Mouse (Mus musculus) MEL (cell line): ENCODE data around the gene Nt5c2. TPM values are rescaled to one million over a fixed set of nuclear protein-coding genes. Genes with fewer than 3 reads are reported as not detected.

Experiments
- DNase-seq: peaks from one replicate; pipeline ENCODE4 v3.0.0; 2011; ENCODE audit warnings: low read depth, low spot score
- H3K27ac ChIP-seq: 2 replicates; pipeline ENCODE4 v1.5.1; 2012; ENCODE audit warnings: low read depth, mild to moderate bottlenecking, control low read depth, low read length, moderate library complexity; ENCODE audit not compliant: control insufficient read depth
- H3K27me3 ChIP-seq, 2 experiments: fragments of 150-350 bp in 1 of 2; sonication (generic) in 1 of 2; 2 replicates each; pipeline ENCODE4 v1.6.1; 2012; ENCODE audit warnings: low read length in 2 of 2, mild to moderate bottlenecking in 2 of 2, improper control_type of control experiment in 1 of 2, moderate library complexity in 1 of 2; ENCODE audit not compliant: insufficient read depth in 2 of 2, control insufficient read depth in 1 of 2
- H3K36me3 ChIP-seq, 2 experiments: 2 replicates each; pipeline ENCODE4 v1.6.1; 2012 to 2014; ENCODE audit warnings: low read length in 2 of 2, improper control_type of control experiment in 1 of 2, inconsistent platforms in 1 of 2, mild to moderate bottlenecking in 1 of 2; ENCODE audit not compliant: insufficient read depth in 2 of 2, control insufficient read depth in 1 of 2
- H3K4me1 ChIP-seq, 2 experiments: fragments of 150-350 bp in 1 of 2; sonication (generic) in 1 of 2; 2 replicates each; pipeline ENCODE4 v1.6.1; 2012; ENCODE audit warnings: low read length in 2 of 2, improper control_type of control experiment in 1 of 2, mild to moderate bottlenecking in 1 of 2; ENCODE audit not compliant: insufficient read depth in 2 of 2, control insufficient read depth in 1 of 2
- H3K4me3 ChIP-seq, 2 experiments: fragments of 150-350 bp in 1 of 2; sonication (generic) in 1 of 2; 2 replicates each; pipeline ENCODE4 v1.5.1; 2012; ENCODE audit warnings: low read depth in 2 of 2, low read length in 2 of 2, mild to moderate bottlenecking in 2 of 2, moderate library complexity in 2 of 2, control low read depth in 1 of 2, improper control_type of control experiment in 1 of 2; ENCODE audit not compliant: control insufficient read depth in 1 of 2, insufficient read depth in 1 of 2
- H3K79me2 ChIP-seq: 2 replicates; pipeline ENCODE4 v1.6.1; 2012; ENCODE audit warnings: mild to moderate bottlenecking, low read length, moderate library complexity; ENCODE audit not compliant: control insufficient read depth, poor library complexity, insufficient read depth
- H3K9ac ChIP-seq: 2 replicates; pipeline ENCODE4 v1.6.1; 2012; ENCODE audit warnings: low read depth, mild to moderate bottlenecking, control low read depth, low read length, moderate library complexity; ENCODE audit not compliant: control insufficient read depth, poor library complexity, severe bottlenecking
- H3K9me3 ChIP-seq: fragments of 150-350 bp; sonication (generic); replicated peaks from 2 replicates; pipeline ENCODE4 v1.6.1; 2012; ENCODE audit warnings: mild to moderate bottlenecking, low read length, improper control_type of control experiment, moderate library complexity; ENCODE audit not compliant: insufficient read depth
- CHD1 ChIP-seq: IDR thresholded peaks from 2 replicates; pipeline ENCODE4 v1.6.1; 2012; ENCODE audit warnings: low read depth, mild to moderate bottlenecking, inconsistent platforms, low read length, improper control_type of control experiment
- CHD2 ChIP-seq: IDR thresholded peaks from 2 replicates; pipeline ENCODE4 v1.6.1; 2011; ENCODE audit warnings: low read length, improper control_type of control experiment
- CTCF ChIP-seq, 3 experiments: IDR thresholded peaks in 2 of 3; conservative IDR thresholded peaks in 1 of 3; 2 replicates each; pipeline ENCODE4 v1.5.1; 2011 to 2012; ENCODE audit warnings: low read length in 3 of 3, low read depth in 2 of 3, mild to moderate bottlenecking in 2 of 3, improper control_type of control experiment in 1 of 3, inconsistent platforms in 1 of 3, mixed read lengths in 1 of 3, moderate library complexity in 1 of 3; ENCODE audit not compliant: control insufficient read depth in 1 of 3, insufficient read depth in 1 of 3, poor library complexity in 1 of 3, severe bottlenecking in 1 of 3
- E2F4 ChIP-seq: IDR thresholded peaks from 2 replicates; pipeline ENCODE4 v1.6.1; 2011; ENCODE audit warnings: low read depth, low read length, improper control_type of control experiment, borderline replicate concordance
- GATA1 ChIP-seq: IDR thresholded peaks from 2 replicates; pipeline ENCODE4 v1.6.1; 2011; ENCODE audit warnings: low read depth, low read length, improper control_type of control experiment
- JUND ChIP-seq: IDR thresholded peaks from 2 replicates; pipeline ENCODE4 v1.6.1; 2011; ENCODE audit warnings: low read depth, mild to moderate bottlenecking, improper control_type of control experiment, low read length
- MAFK ChIP-seq: IDR thresholded peaks from 2 replicates; pipeline ENCODE4 v1.6.1; 2011; ENCODE audit warnings: low read depth, mild to moderate bottlenecking, low read length, improper control_type of control experiment, borderline replicate concordance
- MXI1 ChIP-seq: IDR thresholded peaks from 2 replicates; pipeline ENCODE4 v1.6.1; 2011; ENCODE audit warnings: mild to moderate bottlenecking, low read depth, low read length, improper control_type of control experiment
- MYC ChIP-seq: IDR thresholded peaks from 2 replicates; pipeline ENCODE4 v1.6.1; 2011; ENCODE audit warnings: low read depth, mild to moderate bottlenecking, low read length, improper control_type of control experiment, moderate library complexity
- NELFE ChIP-seq: IDR thresholded peaks from 2 replicates; pipeline ENCODE4 v1.6.1; 2011; ENCODE audit warnings: low read depth, low read length, improper control_type of control experiment
- NRF1 ChIP-seq: IDR thresholded peaks from 2 replicates; pipeline ENCODE4 v1.6.1; 2014; ENCODE audit warnings: low read depth, mild to moderate bottlenecking, inconsistent platforms, low read length, improper control_type of control experiment, moderate library complexity; ENCODE audit not compliant: poor library complexity, insufficient read depth, severe bottlenecking
- SIN3A ChIP-seq: IDR thresholded peaks from 2 replicates; pipeline ENCODE4 v1.6.1; 2012; ENCODE audit warnings: low read length, improper control_type of control experiment, inconsistent platforms
- TAL1 ChIP-seq: IDR thresholded peaks from 2 replicates; pipeline ENCODE4 v1.6.1; 2012; ENCODE audit warnings: mild to moderate bottlenecking, inconsistent platforms, low read length, moderate library complexity, mixed read lengths
- TBP ChIP-seq: IDR thresholded peaks from 2 replicates; pipeline ENCODE4 v1.8.0; 2011; ENCODE audit warnings: low read depth, low read length, improper control_type of control experiment
- TCF12 ChIP-seq: IDR thresholded peaks from 2 replicates; pipeline ENCODE4 v1.6.1; 2014; ENCODE audit warnings: low read depth, mild to moderate bottlenecking, inconsistent platforms, low read length, improper control_type of control experiment, moderate library complexity
- UBTF ChIP-seq: IDR thresholded peaks from 2 replicates; pipeline ENCODE4 v1.6.1; 2012; ENCODE audit warnings: low read depth, mild to moderate bottlenecking, inconsistent platforms, low read length, improper control_type of control experiment, moderate library complexity, borderline replicate concordance; ENCODE audit not compliant: insufficient read depth
- USF1 ChIP-seq: IDR thresholded peaks from 2 replicates; pipeline ENCODE4 v1.6.1; 2014; ENCODE audit warnings: low read depth, mild to moderate bottlenecking, inconsistent platforms, low read length, improper control_type of control experiment, moderate library complexity
- USF2 ChIP-seq, 2 experiments: IDR thresholded peaks; 2 replicates each; pipeline ENCODE4 v1.6.1; 2011 to 2012; ENCODE audit warnings: improper control_type of control experiment in 2 of 2, low read length in 2 of 2, borderline replicate concordance in 1 of 2, inconsistent platforms in 1 of 2, low read depth in 1 of 2, mild to moderate bottlenecking in 1 of 2; ENCODE audit not compliant: insufficient read depth in 1 of 2
- ZKSCAN1 ChIP-seq: IDR thresholded peaks from 2 replicates; pipeline ENCODE4 v1.6.1; 2012; ENCODE audit warnings: low read depth, mild to moderate bottlenecking, inconsistent platforms, low read length, improper control_type of control experiment, moderate library complexity
- ZMIZ1 ChIP-seq: IDR thresholded peaks from 2 replicates; pipeline ENCODE4 v1.6.1; 2012; ENCODE audit warnings: low read depth, mild to moderate bottlenecking, inconsistent platforms, low read length, improper control_type of control experiment, moderate library complexity
- polyA plus RNA-seq, 2 experiments: library from polyadenylated mRNA; stranded (reverse) in 1 of 2; unstranded in 1 of 2; fragments of >175 nt in 1 of 2; fragments of >200 nt in 1 of 2; gene quantifications; 2 replicates each; pipeline versions ENCODE4 v1.2.1 to v1.2.4; 2012; ENCODE audit warnings: low replicate concordance in 2 of 2, low read depth in 1 of 2; ENCODE audit not compliant: insufficient read length in 2 of 2, insufficient read depth in 1 of 2, missing spikeins in 1 of 2
- total RNA-seq: library from RNA; depleted of rRNA; stranded (reverse); fragments of 300-350 nt; gene quantifications from 2 replicates; pipeline ENCODE4 v1.2.3, GENCODE M21; 2012

Gene Nt5c2
- total and polyA plus RNA-seq, 3 experiments: 64.6 to 455 (median 147) TPM

GRCm38 (mm10) chr19:47017831-47018230 is 2.9 kb upstream of the Nt5c2 start:
- H3K27me3 ChIP-seq: peaks cover 0 to 7% of the 10 kb centered on the region in 2 experiments; a peak in 2 of 4 replicates
- H3K4me3 ChIP-seq: no peak overlapping the region
- no peak overlapping the region for H3K27ac ChIP-seq
- no peak for DNase-seq
- H3K4me1 ChIP-seq: no peaks in the 10 kb centered on the region
- TF ChIP-seq NRF1 (no peak), ZMIZ1 (no peak), USF2 (IDR thresholded peaks at IDR 0.05; ENCODE audit: borderline replicate concordance in 1 of 2, insufficient read depth in 1 of 2, low read depth in 1 of 2, low read length in 2 of 2) (no peak), E2F4 (no peak), ZKSCAN1 (no peak), CHD1 (no peak), TAL1 (no peak), USF1 (no peak), UBTF (no peak), CTCF (IDR thresholded peaks at IDR 0.05 in 2 of 3, conservative IDR thresholded peaks at IDR 0.05 in 1 of 3; ENCODE audit: control insufficient read depth in 1 of 3, insufficient read depth in 1 of 3, low read depth in 2 of 3, low read length in 3 of 3, poor library complexity in 1 of 3, severe bottlenecking in 1 of 3) (no peak), GATA1 (no peak), TCF12 (no peak)
- H3K79me2 ChIP-seq: no peaks in the 10 kb centered on the region
- H3K9ac ChIP-seq: no peak overlapping the region
- H3K9me3 ChIP-seq: no peaks in the 10 kb centered on the region
- H3K36me3 ChIP-seq: no peaks in the 10 kb centered on the region

- Histone ChIP-seq H3K27me3 (peaks cover 0 to 7% of the 10 kb centered on the region in 2 experiments; a peak in 2 of 4 replicates), H3K9me3 (no peaks in the 10 kb centered on the region)
Observed at GRCm38 (mm10) chr19:47016487-47016886, 1.5 kb upstream of the Nt5c2 start.

GRCm38 (mm10) chr19:47015965-47016364 is 1.0 kb upstream of the Nt5c2 start:
- H3K27me3 ChIP-seq: peaks cover 0 to 7% of the 10 kb centered on the region in 2 experiments; a peak in 2 of 4 replicates
- no peak overlapping the region for H3K27ac ChIP-seq
- no peaks in the 10 kb centered on the region for H3K4me1 ChIP-seq
- H3K9me3 ChIP-seq: no peaks in the 10 kb centered on the region
- no peak overlapping the region for H3K9ac ChIP-seq
- H3K79me2 ChIP-seq: no peaks in the 10 kb centered on the region
- no peak for DNase-seq
- no peak for TF ChIP-seq MYC
- TF ChIP-seq USF1: no peak
- TF ChIP-seq JUND: no peak
- TF ChIP-seq NELFE: no peak
- TF ChIP-seq ZMIZ1: no peak
- no peak for TF ChIP-seq TBP
- no peak for TF ChIP-seq MAFK
- TF ChIP-seq NRF1: no peak
- no peak overlapping the region for H3K4me3 ChIP-seq
- H3K36me3 ChIP-seq: no peaks in the 10 kb centered on the region

More at GRCm38 (mm10) chr19:47016487-47016886, 1.5 kb upstream of the Nt5c2 start:
- Histone ChIP-seq H3K79me2 (no peaks in the 10 kb centered on the region), H3K27ac (no peak overlapping the region), H3K4me3 (no peak overlapping the region), H3K36me3 (no peaks in the 10 kb centered on the region), H3K9ac (no peak overlapping the region), H3K4me1 (no peaks in the 10 kb centered on the region)
- no peak for TF ChIP-seq CHD2
- peak; percentile 47; the same call in 1 of the 2 replicates for TF ChIP-seq MXI1
- peak; percentile 75 for TF ChIP-seq SIN3A
- DNase-seq: peak; percentile 81
